Mouse (Mus musculus) myocyte (in vitro differentiated cells): ENCODE measurements at regions not wholly inside any gene's neighbourhood (a gene's known extent, or its start where the extent isn't known, plus 50 kb on each side); places are given as distances from the start of the nearest gene placed in this dataset.

Experiments
- CEBPB ChIP-seq: IDR thresholded peaks from 2 replicates; pipeline ENCODE4 v1.6.1; 2011; ENCODE audit warnings: mild to moderate bottlenecking, moderate library complexity; ENCODE audit not compliant: poor library complexity, insufficient read depth, severe bottlenecking
- MYOG ChIP-seq, 3 experiments: IDR thresholded peaks; one replicate each; pipeline ENCODE4 v1.6.1; 2011; ENCODE audit warnings: control low read depth in 2 of 3, low read depth in 2 of 3, mild to moderate bottlenecking in 2 of 3; ENCODE audit not compliant: insufficient read length in 2 of 3, control insufficient read depth in 1 of 3, insufficient read depth in 1 of 3
- POLR2A ChIP-seq: IDR thresholded peaks from one replicate; pipeline ENCODE4 v1.6.1; 2011; ENCODE audit warnings: low read depth, mild to moderate bottlenecking, control low read depth, moderate library complexity; ENCODE audit not compliant: insufficient read length
- SRF ChIP-seq: IDR thresholded peaks from one replicate; pipeline ENCODE4 v1.6.1; 2011; ENCODE audit warnings: low read depth; ENCODE audit not compliant: control insufficient read depth, insufficient read length
- TCF12 ChIP-seq: IDR thresholded peaks from one replicate; pipeline ENCODE4 v1.6.1; 2011; ENCODE audit warnings: mild to moderate bottlenecking, control low read depth; ENCODE audit not compliant: poor library complexity, insufficient read depth, severe bottlenecking

- no peak for TF ChIP-seq SRF
- no peak for TF ChIP-seq POLR2A
- TF ChIP-seq CEBPB, result no peak
- TF ChIP-seq MYOG (IDR thresholded peaks at IDR 0.05; ENCODE audit: control insufficient read depth in 1 of 3, insufficient read depth in 1 of 3, insufficient read length in 2 of 3, low read depth in 2 of 3), result no peak
- TF ChIP-seq TCF12, result no peak
These were observed 124.9 kb upstream of the C030005K15Rik start for GRCm38 (mm10) chr10:97851487-97851886.
